Mouse (Mus musculus): ENCODE data around the gene Eml3. TPM values are rescaled to one million over a fixed set of nuclear protein-coding genes. Genes with fewer than 3 reads are reported as not detected.

Gene Eml3
- polyA plus RNA-seq, 1 experiment from 2014 or later: 17.0 TPM

- Histone ChIP-seq H3K36me3 (ENCODE audit: inconsistent target) (peaks cover 10% of the 10 kb centered on the region), H3K4me3 (ENCODE audit: inconsistent target) (no peak overlapping the region), H3K27ac (peak overlapping the region; percentile 98), H3K79me2 (ENCODE audit: inconsistent target) (peaks cover 70% of the 10 kb centered on the region)
- WGBS (ENCODE audit: missing documents): 0% methylated on average over 5 of the region's 5 CpGs
These were observed 51.4 kb downstream of the Eml3 start for GRCm38 (mm10) chr19:8980771-8981170.

DNA sequence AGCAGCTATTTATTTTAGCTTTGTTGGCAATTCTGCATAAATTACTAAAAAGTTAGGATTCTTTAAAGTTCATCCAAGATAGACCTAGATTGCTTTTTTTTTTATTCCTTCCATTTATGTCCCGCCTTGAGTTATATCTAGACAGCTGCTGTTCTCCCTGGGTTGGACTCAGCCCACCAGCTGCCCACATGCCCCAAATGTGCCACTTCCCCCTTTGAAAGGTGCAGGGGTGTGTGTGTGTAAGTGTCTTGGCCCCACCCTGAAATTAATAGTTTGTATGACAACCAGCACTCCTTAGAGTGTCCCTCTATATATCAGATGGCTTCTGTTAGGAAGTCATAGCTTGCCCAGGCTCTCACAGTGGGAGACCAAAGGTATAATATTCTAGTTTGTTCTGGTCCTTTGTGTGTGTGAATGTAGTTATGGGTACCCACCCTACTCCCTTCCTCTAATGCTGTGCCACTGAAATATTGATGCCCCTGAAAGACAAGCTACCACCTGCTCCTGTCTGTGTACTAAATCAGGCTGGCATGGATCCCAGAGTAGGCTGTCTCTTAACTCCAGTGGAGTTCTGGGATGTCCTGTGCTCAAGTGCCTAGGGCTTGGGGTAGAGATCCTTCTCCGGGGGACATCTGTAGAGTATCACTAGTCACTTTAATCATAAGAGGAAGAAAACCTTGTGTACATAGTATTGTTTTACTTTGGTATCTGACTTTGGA, 52.3 kb downstream of the Eml3 start:
- peaks cover 10% of the 10 kb centered on the region for H3K36me3 ChIP-seq (ENCODE audit: inconsistent target)
- H3K27ac ChIP-seq: peak overlapping the region; percentile 98
- H3K4me3 ChIP-seq (ENCODE audit: inconsistent target): no peak overlapping the region
- H3K79me2 ChIP-seq (ENCODE audit: inconsistent target): peaks cover 64% of the 10 kb centered on the region
- WGBS (ENCODE audit: missing documents): 55% methylated on average over 2 of the region's 2 CpGs

DNA sequence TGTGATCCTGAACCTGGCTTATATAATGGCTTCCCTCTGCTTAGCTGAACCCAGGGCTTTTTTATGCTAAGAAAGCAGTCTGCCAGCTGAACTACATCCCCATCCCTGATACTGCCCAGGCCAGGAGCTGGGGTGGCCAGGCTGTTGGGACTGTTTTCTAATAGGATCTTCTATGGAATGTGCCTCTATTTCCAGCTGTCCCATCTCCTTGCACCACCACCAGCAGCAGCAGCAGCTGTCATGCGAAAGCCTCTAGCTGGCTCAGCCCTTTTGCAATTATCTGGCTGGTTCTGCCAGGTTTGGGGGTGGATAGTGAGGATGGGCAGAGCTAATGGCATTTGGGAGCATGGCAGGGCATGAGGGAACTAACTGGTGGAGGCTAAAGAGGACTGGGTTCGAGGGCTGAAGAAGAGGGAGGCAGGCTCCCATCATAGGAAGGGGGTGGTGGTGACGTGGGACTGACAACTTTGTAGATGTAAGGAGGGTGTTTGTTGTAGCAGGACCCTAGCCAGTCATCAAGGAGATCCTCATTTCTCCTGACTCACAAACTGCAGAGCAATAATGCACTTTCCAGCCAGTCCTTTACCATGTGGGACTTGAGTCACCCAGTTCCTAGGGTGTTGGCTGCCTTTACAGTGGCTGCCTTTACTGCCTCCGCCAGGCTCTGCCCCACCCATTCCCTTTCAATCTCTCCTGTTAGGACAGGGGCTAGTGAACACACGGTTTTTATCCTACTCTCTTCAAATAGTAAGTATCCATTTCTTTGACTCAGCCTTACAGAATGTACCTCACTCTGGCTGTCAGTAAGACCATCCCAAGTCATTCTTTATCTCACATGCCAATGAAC, 53.2 kb downstream of the Eml3 start:
- peaks cover 55% of the 10 kb centered on the region for H3K79me2 ChIP-seq (ENCODE audit: inconsistent target)
- WGBS (ENCODE audit: missing documents): 54% methylated on average over 5 of the region's 5 CpGs
- H3K4me3 ChIP-seq (ENCODE audit: inconsistent target): no peak overlapping the region
- H3K27ac ChIP-seq: peak overlapping the region; percentile 98
- H3K36me3 ChIP-seq (ENCODE audit: inconsistent target): peaks cover 10% of the 10 kb centered on the region

DNA sequence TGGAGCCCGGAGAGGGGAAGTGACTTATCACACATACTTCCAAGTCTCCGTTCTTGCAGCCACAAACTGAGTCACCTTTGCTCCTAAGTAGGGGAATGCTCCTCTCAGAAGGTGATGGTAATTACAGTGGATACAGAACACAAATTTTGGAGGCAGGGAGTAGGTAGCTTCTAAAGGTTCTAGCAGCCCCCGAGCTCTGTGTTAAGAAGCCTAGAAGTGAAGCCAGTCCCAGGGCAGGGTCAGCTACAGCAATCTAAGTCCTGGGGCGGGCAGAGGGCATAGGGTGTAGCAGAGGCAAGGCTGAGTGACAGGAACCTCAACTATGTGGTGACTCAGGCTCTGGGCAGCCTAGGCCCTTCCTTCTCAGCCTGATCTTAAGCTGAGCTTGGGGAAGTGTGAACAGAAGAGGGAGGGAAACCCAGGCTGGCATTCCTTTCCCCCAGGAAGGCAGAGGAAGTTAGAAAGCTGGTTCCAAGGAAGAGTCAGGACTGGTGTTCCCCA, 53.8 kb downstream of the Eml3 start:
- peak overlapping the region; percentile 98 for H3K27ac ChIP-seq
- H3K36me3 ChIP-seq (ENCODE audit: inconsistent target): peaks cover 8% of the 10 kb centered on the region
- 4% methylated on average over 4 of the region's 4 CpGs for WGBS (ENCODE audit: missing documents)
- H3K79me2 ChIP-seq (ENCODE audit: inconsistent target): peaks cover 54% of the 10 kb centered on the region
- H3K4me3 ChIP-seq (ENCODE audit: inconsistent target): no peak overlapping the region

DNA sequence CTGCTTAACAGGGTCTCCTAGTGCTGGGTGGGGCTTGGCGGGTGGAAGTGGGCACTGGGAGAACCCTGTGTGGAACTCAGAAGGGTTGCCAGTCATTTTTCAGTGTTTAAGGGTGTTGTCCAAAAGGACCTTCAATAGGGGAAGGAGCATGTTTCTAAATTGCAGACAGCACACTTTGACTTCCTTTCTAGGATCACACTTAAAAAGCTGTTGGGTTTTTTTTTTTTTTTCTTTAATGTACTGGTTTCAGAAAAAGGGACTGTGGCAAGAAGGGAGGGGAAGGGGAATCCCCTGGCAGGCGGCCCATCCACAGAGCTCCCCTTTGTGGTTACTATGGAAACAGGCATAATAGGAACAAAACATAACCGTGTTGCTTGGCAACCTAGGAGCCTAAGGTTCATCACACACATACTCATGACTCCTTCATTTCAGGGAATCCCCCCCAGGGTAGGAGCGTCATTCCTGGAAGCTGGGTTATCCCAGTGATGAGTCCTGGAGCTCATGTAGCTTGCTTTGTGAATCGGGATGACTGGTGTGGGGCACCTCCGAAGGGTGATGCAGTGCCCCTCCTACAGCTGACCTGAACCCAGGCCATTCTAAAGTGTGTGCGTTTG, 55.0 kb downstream of the Eml3 start:
- 12% methylated on average over 7 of the region's 7 CpGs for WGBS (ENCODE audit: missing documents)
- Histone ChIP-seq H3K4me3 (ENCODE audit: inconsistent target) (no peak overlapping the region), H3K79me2 (ENCODE audit: inconsistent target) (peaks cover 53% of the 10 kb centered on the region), H3K27ac (peak overlapping the region; percentile 98), H3K36me3 (ENCODE audit: inconsistent target) (no peaks in the 10 kb centered on the region)

DNA sequence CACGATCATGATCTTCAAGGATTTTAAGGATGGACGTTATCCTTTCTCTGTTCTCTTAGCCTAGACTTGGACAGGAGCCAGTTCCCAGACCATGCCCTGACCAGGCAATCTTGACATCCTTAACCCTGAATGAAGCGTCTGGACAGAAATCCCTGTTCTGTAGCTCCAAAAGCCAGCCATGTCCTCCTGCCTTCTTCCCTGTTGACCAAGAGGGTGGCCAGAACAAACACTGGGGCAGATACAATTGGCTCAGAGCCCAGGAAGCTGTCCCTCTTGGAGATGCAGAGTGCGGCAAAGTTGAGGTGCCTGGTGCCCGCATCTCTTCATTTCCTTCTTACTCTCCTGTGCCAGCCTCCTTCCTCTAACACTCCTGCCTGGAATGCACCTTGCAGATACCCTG, 56.5 kb downstream of the Eml3 start:
- Histone ChIP-seq H3K36me3 (ENCODE audit: inconsistent target) (no peaks in the 10 kb centered on the region), H3K4me3 (ENCODE audit: inconsistent target) (no peak overlapping the region), H3K79me2 (ENCODE audit: inconsistent target) (peaks cover 54% of the 10 kb centered on the region), H3K27ac (no peak overlapping the region)
- 90% methylated on average over 5 of the region's 5 CpGs for WGBS (ENCODE audit: missing documents)

DNA sequence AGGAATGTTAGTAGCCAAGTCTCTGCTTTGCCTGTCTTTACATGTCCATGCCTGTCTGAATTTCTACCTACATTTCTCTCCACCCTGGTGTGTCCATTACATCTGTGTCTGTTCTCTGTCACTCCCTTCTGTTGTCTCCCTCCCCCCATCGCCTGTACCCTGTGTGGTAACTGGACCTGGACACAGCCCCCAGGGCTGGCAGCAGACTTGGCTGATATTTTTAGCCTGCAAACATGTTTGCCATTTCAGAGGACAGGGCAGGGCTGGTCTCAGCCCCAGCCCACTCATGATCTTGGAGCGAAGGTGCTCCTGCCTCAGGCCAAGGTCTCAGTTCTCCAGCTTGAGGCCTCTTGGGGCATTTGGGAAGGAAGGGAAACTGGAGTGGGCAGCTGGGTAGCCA, 58.5 kb downstream of the Eml3 start:
- Histone ChIP-seq H3K36me3 (ENCODE audit: inconsistent target) (no peaks in the 10 kb centered on the region), H3K4me3 (ENCODE audit: inconsistent target) (no peak overlapping the region), H3K79me2 (ENCODE audit: inconsistent target) (peaks cover 63% of the 10 kb centered on the region), H3K27ac (no peak overlapping the region)
- 87% methylated on average over 2 of the region's 2 CpGs for WGBS (ENCODE audit: missing documents)

DNA sequence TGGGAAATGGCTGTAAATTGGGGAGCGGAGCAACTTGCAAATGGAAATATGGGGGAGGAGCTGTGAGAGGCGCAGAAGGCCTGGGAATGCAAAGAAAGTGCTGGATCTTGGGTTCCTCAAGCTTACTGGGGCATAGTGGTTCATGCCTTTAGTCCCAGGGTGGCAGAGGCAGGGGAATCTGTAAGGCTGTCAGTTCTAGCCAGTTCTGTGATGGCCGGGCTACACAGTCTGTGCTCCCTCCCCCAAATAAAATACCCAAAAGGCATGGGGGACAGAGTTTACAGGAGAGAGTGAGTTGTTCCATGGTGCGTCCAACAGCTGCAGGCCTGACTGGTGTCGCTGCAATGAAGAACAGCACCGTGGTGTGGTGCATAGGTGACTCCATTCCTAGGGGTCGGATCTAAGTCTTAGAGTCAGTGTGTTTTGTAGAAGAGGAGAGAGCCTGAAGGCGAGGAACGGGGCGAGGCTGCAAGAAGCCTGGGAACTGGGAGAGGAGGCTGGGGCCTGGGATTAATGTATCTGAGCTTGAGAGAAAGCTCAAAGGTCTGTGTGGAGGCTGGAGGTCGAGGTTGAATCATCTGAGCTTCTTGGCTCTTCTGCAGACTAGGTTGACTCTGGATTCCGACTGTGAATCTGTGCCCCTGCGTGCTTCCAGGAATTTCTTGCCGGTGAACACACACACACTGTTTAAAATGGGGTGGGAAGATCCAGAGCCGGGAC, 59.2 kb downstream of the Eml3 start:
- Histone ChIP-seq H3K27ac (peak overlapping the region; percentile 54), H3K4me3 (ENCODE audit: inconsistent target) (peak overlapping the region; percentile 24; the same call in 1 of the 2 replicates), H3K36me3 (ENCODE audit: inconsistent target) (no peaks in the 10 kb centered on the region), H3K79me2 (ENCODE audit: inconsistent target) (peaks cover 70% of the 10 kb centered on the region)
- 73% methylated on average over 15 of the region's 15 CpGs for WGBS (ENCODE audit: missing documents)

- Histone ChIP-seq H3K27ac (peak within 1 kb of the TSS; percentile 95), H3K4me3 (ENCODE audit: inconsistent target) (peak within 1 kb of the TSS; percentile 94), H3K36me3 (ENCODE audit: inconsistent target) (no peaks in the 10 kb centered on the region), H3K79me2 (ENCODE audit: inconsistent target) (peaks cover 76% of the 10 kb centered on the region)
- WGBS (ENCODE audit: missing documents): 2% methylated on average over 27 of the region's 42 CpGs
These were observed 59.8 kb downstream of the Eml3 start, which contains the start of gene Ahnak for GRCm38 (mm10) chr19:8989066-8989566. TSS of gene Ahnak (plus strand) at chr19:8989284.

- H3K36me3 ChIP-seq (ENCODE audit: inconsistent target): no peaks in the 10 kb centered on the region
- peak overlapping the region; percentile 94 for H3K4me3 ChIP-seq (ENCODE audit: inconsistent target)
- H3K27ac ChIP-seq: peak overlapping the region; percentile 95
- 1% methylated on average over 47 of the region's 53 CpGs for WGBS (ENCODE audit: missing documents)
- H3K79me2 ChIP-seq (ENCODE audit: inconsistent target): peaks cover 83% of the 10 kb centered on the region
These were observed 60.4 kb downstream of the Eml3 start for GRCm38 (mm10) chr19:8989567-8990431.

- 22% methylated on average over 13 of the region's 15 CpGs for WGBS (ENCODE audit: missing documents)
- Histone ChIP-seq H3K36me3 (ENCODE audit: inconsistent target) (no peaks in the 10 kb centered on the region), H3K4me3 (ENCODE audit: inconsistent target) (peak overlapping the region; percentile 94), H3K27ac (peak overlapping the region; percentile 95), H3K79me2 (ENCODE audit: inconsistent target) (peaks cover 83% of the 10 kb centered on the region)
These were observed 61.2 kb downstream of the Eml3 start for GRCm38 (mm10) chr19:8990432-8991102.

Data from macrophage (primary cell).